Mouse (Mus musculus): ENCODE results near the gene Anks1b. TPM values are rescaled to one million over a fixed set of nuclear protein-coding genes. Genes with fewer than 3 reads are reported as not detected.
A peak's percentile ranks its signal among the peaks of the same experiment; 100 is the strongest.

Anks1b gene
- total RNA-seq, 2 experiments from 2014 or later, result 488 to 500 TPM

DNA sequence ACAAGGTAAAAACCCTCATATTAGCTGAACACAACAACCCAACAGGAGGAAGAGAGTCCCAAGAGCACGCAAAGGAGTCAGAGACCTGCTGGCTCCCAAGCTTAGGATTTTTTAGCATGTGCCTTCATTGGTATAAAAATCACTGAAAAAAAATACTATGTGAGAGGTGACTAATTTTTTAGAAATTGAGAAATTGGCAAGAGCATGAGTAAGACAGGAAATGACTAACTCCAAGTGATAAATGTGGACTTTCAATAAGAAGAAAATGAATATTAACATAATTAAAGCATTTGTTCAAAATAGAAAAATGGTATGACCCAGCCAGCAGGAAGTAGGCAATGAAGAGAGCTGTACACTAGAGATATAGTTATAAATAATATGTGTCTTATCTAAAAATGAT, 271.1 kb downstream of the Anks1b start:
- DNase-seq (ENCODE audit: low spot score in 2 of 2), result no peak

DNA sequence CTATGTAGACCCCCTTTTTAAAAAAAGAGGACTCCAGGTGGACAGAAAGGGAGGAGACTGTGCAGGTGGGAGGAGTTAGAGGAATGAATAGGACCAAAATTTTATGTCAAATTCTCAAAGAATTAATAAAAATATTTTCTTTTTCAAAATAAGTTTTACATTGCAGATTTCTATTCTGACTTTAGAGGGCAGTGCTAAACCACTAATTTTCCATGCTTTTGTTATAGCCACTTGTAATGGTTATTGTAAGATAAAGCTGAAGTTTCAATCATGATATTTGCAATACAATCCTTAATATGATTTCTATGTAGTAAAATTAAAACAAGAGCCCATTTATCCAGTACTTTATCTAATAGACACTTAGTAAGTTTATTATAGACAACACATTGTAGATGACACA, 278.2 kb downstream of the Anks1b start:
- DNase-seq (ENCODE audit: low spot score in 2 of 2), result no peak

DNA sequence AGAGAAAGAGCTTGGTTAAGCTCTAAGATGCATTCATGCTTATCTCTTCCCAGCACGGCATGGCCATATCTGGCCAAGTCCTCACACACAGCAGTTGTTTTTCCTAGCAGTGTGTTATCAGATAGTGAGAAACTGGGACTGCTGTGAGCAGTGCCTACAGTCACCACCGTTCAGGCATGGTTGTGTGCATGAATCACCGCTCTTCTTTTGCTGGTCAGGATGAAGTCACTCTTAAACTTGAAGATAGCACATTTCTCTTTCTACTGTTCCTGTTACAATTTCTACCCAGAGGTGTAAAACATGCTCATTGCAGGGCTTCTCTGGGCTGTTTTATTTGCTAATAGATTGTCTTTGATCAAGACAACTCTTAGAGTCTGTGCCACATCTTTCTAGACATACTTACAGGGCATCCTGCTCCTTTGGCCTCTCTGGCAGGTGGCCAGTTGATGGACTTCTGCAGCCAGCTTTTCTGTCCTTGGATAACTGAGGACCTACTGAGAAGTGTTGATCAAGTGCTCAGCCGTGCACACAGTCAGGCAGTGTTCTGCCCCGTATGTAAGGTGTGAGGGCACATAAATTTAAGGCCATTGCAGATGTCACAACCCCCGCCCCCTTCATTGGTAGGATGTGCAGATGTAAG, 296.8 kb downstream of the Anks1b start:
- DNase-seq (ENCODE audit: low spot score in 2 of 2), result no peak

DNA sequence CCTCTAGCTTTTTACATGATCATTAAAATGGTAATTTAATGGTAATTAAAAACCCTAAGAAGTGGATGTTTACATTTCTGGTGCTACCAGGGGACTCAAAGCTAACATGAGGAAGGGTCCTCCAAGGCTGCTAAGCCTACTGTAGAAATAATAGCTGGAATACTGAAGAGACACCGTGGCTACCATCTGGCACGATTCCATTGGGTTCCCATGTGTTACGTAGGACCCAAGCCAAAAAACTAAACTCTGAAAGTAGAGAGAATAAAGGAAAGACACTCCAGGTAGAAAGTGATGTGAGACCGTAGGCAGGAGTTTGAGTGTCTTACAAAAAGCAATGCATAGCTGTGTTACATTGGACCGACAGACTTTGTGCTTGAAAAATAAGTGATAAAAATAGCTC, 317.1 kb downstream of the Anks1b start:
- DNase-seq (ENCODE audit: low spot score in 2 of 2), result no peak

DNA sequence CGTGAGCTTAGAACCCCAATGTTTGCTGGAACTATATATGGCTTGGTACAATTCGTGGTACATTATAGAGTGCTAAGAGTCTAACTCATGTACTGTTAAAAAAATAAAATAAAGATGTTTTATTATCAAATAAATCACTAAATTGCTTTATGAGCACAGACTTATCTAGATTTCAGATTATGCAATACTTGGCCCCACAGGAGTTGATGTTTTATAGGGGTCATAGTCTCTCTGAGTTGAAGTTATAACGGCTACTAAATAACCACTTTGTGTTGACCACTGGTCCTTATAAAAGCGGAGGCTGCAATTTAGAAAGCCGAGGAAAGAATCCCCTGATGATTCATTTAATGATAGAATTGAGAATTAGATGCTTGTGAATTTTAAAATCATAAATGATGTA, 323.6 kb downstream of the Anks1b start:
- no peak for DNase-seq (ENCODE audit: low spot score in 2 of 2)

DNA sequence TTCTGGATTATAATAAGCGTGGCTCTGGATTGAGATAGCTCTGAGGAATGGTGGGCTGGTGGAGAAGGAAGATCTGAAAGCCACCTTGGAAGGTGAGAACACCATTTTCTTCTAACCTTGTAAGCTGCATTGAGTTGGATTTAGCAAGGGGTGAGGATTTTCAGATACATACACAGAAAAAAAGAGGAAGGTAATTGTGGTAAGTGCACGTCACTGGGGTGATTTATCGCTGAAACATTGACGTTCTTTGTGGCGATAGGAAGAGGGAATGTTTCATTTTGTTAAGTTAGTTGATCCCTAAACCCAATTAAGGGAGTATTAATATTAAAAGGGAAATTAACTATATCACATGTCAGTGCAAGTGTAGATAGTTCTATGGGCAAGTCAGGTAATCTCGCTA, 336.7 kb downstream of the Anks1b start:
- DNase-seq (ENCODE audit: low spot score in 2 of 2), result no peak

DNA sequence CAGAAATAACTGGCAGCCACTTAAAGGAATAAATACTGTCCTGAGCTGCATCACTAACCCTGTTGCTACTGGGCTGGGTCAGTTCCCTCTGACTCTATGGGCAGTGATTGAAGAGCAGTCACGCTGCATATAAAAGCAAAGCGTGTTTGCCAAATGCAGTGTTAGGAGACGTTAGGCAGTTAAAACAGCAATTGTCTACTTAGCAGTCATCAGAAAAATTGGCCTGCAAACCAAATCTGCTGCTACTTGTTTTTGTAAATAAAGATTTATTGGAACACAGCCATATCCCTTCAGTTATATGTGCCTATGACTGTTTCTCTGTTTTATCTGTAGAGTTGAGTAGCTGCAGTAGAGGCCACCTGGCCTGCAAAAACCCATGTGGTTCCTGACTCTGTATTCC, 347.2 kb downstream of the Anks1b start:
- DNase-seq (ENCODE audit: low spot score in 2 of 2), result no peak

DNA sequence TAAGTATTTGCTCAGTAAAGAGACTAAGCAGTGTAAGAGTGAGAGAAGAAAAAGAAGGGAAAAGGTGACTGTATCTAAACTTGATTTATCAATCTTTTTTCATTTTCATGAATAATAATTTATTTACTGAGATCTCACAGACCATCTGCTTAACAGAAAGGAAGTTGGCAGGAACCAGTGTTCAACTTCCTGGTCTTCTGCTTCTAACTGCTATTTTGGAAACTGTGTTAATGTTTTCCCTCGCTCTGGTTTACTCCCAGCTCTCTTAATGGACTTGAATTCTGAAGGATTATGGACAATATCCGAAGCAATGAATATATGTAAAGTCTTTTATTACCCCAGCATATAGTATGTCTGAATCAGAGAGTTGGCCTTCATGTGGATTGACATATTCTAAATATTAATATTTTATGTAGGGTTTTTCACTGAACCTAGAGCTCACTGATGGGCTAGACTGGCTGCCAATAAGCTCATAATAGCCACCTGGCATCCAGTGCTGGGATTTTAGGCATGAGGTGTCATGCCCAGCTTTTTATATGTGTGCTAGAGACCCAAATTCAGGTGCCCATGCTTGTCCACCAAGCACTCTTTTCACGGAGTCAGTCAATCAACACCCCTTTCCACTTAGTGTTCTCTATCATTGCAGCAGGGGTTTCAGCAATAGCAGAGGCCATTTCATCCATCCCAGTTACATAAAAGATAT, 349.6 kb downstream of the Anks1b start:
- peak in 1 of 2 experiments; percentile 62 for DNase-seq (ENCODE audit: low spot score in 2 of 2)

DNA sequence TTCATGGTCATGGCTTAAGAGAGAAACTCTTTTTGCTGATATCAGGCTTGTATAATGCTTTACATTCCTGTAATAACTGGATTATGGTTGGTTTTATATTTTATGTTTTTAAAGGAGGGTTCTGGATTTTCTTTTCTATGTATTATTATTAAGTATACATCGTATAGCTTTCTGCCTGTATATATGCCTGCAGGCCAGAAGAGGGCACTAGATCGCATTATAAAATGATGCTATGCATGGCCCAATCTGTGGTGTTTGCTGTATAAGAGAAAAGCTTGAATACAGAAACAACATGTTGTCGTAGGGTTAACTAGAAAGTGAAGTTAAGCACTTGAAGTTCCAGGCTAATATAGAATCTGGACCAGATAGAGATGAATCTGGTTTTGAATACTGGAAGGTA, 362.0 kb downstream of the Anks1b start:
- no peak for DNase-seq (ENCODE audit: low spot score in 2 of 2)

DNA sequence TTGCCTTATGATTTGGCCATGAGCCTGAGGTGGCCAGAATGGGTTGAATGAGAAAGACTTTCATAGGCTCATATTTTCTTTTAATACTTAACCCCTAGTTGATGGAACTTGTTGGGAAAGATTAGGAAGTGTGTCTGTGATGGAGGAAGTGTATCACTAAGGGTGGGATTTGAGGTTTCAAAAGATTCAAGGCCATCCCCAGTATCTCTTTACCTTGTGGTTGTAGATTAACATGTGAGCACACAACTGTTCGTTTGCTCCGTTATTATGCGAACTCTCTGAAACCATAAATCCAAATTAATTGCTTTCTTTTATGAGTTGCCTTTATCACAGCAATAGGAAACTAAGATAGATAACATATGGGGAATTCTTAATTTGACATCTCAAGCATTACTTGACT, 364.0 kb downstream of the Anks1b start:
- no peak for DNase-seq (ENCODE audit: low spot score in 2 of 2)

DNA sequence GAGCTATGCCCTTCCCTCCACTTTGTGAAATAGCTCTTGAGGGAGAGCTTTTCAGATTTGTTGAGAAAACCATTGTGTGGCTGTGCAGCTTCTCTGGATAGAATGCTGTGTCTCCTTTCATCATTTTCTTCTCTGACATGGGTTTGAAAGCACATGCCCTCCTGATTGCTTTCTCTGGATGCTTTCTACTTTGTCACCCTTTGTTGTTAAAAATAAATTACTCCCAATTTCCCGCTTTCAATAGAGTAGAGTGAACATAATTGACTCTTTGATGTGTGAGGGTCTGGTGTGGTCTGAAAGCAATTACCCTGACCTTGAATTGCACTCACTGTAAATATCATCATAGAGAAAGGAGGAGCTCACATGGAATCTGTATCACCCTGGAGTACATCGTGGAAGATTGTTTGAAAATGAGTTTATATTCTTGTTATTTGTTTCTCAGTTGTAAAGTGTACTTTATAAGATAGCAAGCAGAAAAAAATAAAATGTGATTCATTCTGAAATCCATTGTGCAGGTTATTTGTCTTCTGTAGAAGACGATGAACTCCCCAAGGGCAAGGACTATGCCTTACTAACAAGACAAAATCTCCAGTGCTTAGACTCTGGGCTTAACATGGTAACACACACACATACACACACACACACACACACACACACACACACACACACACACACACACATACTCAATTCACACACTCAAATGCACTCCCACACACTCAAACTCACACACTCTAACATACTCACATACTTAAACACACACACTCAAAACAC, 385.8 kb downstream of the Anks1b start:
- no peak for DNase-seq (ENCODE audit: low spot score in 2 of 2)

DNA sequence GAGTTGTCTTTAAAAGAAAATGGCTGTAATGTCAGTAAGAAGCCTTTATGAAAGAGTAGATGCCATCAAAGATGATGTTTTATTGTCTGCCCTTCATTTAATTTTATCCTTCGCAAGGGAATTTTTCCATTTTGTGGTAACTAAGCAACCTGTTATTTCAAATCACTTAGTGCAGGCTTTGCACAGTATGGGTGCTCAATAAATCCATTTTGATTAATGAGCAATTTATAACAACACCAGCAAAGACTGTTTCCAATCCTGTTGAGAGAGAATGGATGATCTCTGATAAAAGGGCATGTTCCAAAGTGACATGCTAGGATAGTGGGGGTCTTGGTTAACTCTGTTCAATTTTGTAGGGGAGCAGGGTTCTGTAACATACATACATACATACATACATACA, 398.0 kb downstream of the Anks1b start:
- DNase-seq (ENCODE audit: low spot score in 2 of 2), result no peak

DNA sequence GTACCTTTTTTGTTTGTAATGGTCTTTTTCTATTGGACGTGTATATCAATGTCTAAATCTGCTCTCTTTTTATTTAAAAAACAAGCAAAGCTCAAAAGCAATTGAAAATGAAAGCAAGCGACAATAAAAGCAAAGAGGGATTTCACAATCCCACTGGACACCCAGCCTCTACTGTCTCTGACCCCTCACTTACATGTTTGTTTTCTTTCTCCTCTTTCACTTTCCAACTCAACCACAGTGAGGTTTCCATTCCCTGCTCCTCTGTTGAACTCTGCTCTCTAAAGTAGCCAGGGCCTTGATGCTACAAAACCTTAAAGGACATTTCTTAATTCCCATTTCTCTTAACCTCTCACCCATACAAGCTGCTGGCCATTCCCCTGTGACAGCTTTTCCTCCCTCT, 400.0 kb downstream of the Anks1b start:
- DNase-seq (ENCODE audit: low spot score in 2 of 2), result no peak

DNA sequence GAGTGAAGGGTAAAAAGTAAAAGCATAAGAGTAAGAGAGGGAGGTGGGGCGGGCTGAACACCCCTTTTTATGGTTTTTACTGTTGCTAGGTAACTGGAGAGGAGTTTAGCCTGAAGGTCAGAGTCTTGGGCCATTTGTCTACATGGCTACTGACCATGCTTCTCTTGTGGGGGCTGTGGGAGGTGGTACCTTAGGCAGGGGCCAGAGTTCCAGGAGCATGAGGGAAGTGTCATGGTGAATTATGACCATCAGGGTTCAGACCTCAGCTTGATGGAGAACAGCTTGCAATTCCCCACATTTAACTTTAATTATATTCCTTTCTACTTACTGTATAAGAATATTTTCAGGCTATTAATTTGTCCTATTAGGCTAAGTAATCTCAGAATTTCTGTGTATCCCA, 413.3 kb downstream of the Anks1b start:
- DNase-seq (ENCODE audit: low spot score in 2 of 2), result no peak

DNA sequence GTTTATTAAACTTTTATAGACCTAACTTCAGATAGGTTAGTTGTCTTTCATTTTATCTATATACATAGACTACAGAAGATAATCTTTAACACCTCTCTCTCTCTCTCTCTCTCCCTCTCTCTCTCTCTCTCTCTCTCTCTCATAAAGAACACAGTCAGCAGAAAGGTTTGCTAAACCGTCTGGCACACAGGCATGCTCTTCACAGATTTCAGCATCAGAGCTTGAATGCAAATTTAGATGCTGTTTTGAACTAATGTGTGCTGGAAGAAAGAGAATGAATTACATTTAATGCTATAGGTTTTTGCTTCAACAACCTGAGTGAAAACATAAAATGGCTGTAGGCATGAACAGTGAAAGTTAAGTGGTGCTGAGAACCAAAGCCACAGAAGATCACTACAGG, 429.9 kb downstream of the Anks1b start:
- DNase-seq (ENCODE audit: low spot score in 2 of 2), result no peak

DNA sequence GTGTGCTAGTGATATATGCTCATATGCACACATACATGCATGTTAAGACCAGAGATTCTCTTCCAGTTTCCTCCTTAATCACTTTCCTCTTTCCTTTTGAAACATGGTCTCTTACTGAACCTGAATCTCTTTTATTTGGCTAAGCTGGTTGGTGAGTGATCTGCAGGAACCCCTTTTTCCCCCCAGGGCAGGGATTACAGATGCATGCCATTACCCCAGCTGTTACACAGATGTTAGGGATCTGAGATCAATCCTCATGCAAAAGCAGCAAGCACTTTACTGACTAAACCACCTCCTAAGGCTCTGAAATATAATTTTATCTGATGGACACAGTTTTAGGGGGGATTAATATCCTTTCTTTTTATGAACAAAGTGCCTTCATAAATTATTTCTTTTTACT, 432.8 kb downstream of the Anks1b start:
- no peak for DNase-seq (ENCODE audit: low spot score in 2 of 2)

DNA sequence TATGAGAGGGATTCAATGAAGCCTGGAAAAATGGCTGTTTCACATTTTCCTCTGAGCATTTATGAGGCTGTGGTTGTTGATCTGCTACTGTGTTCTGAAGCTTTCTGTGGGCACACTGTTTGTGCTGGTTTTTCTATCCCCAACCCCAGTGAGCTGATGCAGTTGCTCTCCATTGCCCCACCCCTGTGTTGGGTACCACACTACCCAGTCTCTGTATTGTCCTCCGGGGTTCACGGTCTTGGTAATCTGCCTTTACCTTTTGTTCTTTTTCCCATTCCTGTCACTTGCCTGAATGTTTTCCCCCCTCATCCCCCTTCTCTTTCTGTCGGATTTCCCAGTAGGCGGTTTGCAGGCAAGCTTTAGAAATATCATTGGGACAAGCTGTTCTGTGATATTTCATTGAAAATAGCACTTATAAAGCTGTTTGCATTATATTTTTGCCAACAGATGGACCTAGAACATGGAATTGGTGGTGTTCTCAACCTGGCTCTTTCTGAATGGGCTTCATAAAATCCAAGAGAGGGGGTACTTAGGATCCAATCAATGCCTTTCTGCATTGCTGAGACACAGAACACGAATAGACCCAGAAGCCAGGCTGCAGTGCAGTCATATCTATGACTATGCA, 434.7 kb downstream of the Anks1b start:
- peak; percentile 55 to 82 for DNase-seq (ENCODE audit: low spot score in 2 of 2)

DNA sequence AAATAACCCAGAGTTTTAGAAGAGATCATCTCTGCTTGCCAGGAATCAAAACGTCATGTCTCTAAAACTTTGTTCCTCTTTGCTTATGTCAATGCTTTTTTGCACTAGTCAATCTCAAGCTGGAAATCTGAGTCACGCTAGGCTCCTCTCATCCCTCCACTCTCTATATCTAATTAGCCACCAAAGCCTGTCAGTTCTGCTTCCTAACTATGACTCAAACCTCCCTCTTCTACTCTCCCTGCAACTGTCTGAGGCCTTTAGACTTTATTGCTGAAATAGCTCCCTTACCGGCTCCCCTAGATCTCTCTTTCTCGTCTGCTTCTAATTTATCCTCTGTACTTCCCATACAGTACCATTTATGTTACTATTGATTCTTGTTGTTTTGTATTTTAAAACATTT, 456.5 kb downstream of the Anks1b start:
- no peak for DNase-seq (ENCODE audit: low spot score in 2 of 2)

DNA sequence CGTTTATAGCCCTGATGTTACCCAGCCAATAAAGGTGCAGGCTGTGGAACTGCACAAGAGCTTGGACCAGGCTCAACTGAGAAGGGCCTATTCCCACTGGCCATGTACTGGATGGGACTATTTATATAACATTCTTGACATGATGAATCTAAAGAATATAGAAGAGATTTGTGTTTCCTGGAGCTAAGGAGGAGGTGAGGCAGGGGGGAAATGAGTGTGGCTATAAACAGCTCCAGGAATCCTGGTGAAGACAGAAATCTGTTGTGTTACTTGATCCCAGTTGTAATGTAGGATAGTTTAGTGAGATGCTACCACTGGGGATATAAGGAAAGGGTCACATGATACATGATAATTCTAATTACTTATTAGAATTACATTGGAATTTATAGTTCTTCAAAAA, 472.1 kb downstream of the Anks1b start:
- peak in 1 of 2 experiments; percentile 6 for DNase-seq (ENCODE audit: low spot score in 2 of 2)

DNA sequence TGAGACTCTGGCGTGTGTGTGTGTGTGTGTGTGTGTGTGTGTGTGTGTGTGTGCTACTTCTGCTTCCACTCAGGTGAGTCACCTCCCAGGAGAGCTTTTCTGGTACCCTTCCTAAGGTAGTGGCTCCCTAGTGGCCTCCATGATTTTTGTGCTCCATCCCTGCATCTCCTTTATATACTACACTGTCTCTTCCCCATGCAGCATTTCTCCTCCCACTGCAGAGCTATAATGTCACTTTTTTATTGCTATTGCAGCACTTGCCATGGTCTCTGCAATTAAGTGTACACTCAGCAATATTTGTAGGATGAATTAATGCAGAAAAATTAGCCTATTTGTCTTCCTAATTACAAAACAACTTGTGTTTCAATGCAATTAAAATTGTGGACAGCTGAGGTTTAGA, 482.9 kb downstream of the Anks1b start:
- DNase-seq (ENCODE audit: low spot score in 2 of 2), result no peak

DNA sequence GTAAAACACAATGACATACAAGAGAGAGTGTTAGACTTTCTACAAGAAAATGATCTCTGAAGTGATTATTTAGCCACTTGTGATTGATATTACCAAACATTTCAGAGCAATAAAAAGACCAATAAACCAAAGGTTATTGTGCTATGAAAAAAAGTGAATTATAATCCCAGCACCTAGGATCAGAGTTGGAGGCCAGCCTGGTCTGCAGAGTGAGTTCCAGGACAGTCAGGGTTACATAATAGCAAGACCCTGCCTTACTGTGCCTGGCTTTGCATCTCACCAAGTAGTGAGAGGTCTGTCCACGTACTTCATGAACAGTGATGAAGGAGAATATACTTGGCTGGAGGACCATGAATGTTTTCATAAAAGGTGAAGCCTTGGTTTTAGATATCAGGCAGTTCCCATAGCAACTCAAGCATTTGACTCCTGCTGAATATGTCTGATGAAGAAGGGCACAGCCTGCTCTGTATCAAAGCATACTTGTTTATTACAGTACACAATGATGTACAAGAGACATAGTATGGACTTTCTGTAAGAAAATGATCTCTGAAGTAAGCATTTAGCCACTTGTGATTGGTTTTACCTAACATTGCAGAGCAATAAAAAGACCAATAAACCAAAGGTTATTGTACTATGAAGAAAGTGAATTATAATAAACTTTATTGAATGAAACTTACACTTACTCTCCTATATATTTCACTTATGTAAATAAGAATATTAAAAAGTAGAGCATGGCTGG, 484.0 kb downstream of the Anks1b start:
- no peak for DNase-seq (ENCODE audit: low spot score in 2 of 2)
